Mouse (Mus musculus) forebrain, embryonic 16.5 days (tissue): ENCODE measurements at regions not wholly inside any gene's neighbourhood (a gene's known extent, or its start where the extent isn't known, plus 50 kb on each side); places are given as distances from the start of the nearest gene placed in this dataset.

Experiments used
- ATAC-seq: fragments of 200-750 bp; cut with Nextera tagmentation; 2 replicates; pipeline ENCODE4 v1.8.0; 2017; ENCODE audit warnings: mild to moderate bottlenecking, moderate library complexity
- H3K27ac ChIP-seq: fragments of 300-500 bp; sonication (generic); 2 replicates; pipeline ENCODE4 v1.5.1; 2014; ENCODE audit warnings: low read length, control low read depth
- H3K27me3 ChIP-seq: fragments of 300-500 bp; sonication (generic); replicated peaks from 2 replicates; pipeline ENCODE4 v1.6.1; 2014; ENCODE audit warnings: low read length; ENCODE audit not compliant: control insufficient read depth, insufficient read depth
- H3K36me3 ChIP-seq: fragments of 300-500 bp; sonication (generic); 2 replicates; pipeline ENCODE4 v1.6.1; 2014; ENCODE audit not compliant: control insufficient read depth, insufficient read depth
- H3K4me1 ChIP-seq: fragments of 300-500 bp; sonication (generic); replicated peaks from 2 replicates; pipeline ENCODE4 v1.6.1; 2014; ENCODE audit warnings: low read length; ENCODE audit not compliant: control insufficient read depth, insufficient read depth
- H3K4me2 ChIP-seq: fragments of 300-500 bp; sonication (generic); 2 replicates; pipeline ENCODE4 v1.6.1; 2014; ENCODE audit warnings: mild to moderate bottlenecking, low read length, control low read depth
- H3K4me3 ChIP-seq: fragments of 300-500 bp; sonication (generic); replicated peaks from 2 replicates; pipeline ENCODE4 v1.5.1; 2014; ENCODE audit warnings: mild to moderate bottlenecking, low read length, control low read depth
- H3K9ac ChIP-seq: fragments of 300-500 bp; sonication (generic); replicated peaks from 2 replicates; pipeline ENCODE4 v1.6.1; 2014; ENCODE audit warnings: low read depth, low read length, control low read depth
- H3K9me3 ChIP-seq: fragments of 300-500 bp; sonication (generic); 2 replicates; pipeline ENCODE4 v1.6.1; 2016; ENCODE audit warnings: low read length; ENCODE audit not compliant: control insufficient read depth
- WGBS: fragments of 180-500 bp; shearing (Covaris S2); extraction: QIAGEN DNeasy Blood & Tissue Kit; methylation state at CpG from one replicate; pipeline ENCODE4 v1.1.7; 2014; 5-methylcytosine and 5-hydroxymethylcytosine counted together

DNA sequence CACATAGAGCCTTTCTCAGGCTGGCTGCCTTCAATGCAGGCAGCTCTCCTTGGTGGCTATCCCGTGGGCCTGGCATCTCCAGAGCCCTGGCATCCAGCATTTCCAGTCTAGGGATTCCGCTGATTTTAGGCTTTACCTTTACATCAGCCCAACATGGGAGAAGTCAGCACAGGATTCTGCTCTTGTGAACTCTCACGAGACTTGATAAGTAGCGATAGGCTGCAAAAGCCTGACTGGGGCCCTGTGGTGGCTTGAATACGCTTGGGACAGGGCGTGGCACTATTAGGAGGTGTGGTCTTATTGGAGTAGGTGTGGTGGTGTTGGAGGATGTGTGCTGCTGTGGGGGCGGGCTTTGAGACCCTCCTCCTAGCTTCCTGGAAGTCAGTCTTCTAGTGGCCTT, 73.8 kb upstream of the Runx3 start:
- WGBS = 88% methylated on average over 7 of the region's 7 CpGs
- Histone ChIP-seq H3K4me2 (no peak overlapping the region), H3K9me3 (no peaks in the 10 kb centered on the region), H3K27ac (no peak overlapping the region), H3K9ac (no peak overlapping the region), H3K4me1 (no peaks in the 10 kb centered on the region), H3K27me3 (no peaks in the 10 kb centered on the region), H3K4me3 (no peak overlapping the region), H3K36me3 (no peaks in the 10 kb centered on the region)
- ATAC-seq = no peak

DNA sequence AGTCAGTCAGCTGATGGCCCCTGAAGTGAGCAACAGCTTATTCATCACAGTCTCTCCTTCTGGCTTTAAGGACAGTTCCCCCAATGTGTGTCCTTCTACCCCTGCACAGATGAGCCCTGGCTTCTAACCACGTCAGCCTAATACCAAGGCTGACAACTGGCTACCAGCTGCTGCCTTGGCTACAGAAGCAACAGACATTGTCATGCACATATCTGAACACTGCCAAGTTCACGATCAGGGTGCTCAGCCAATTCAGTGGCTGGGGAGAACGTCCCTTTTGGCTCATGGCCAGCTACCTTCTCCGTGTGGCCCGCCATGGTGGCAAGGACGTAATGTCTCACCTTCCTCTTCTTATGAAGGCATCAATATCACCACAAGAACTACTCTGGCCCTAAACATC, 73.2 kb upstream of the Runx3 start:
- WGBS = 57% methylated on average over 6 of the region's 6 CpGs
- H3K4me2 ChIP-seq = no peak overlapping the region
- H3K27ac ChIP-seq = no peak overlapping the region
- no peaks in the 10 kb centered on the region for H3K9me3 ChIP-seq
- H3K9ac ChIP-seq = no peak overlapping the region
- H3K4me3 ChIP-seq = no peak overlapping the region
- no peaks in the 10 kb centered on the region for H3K4me1 ChIP-seq
- ATAC-seq = no peak
- H3K27me3 ChIP-seq = no peaks in the 10 kb centered on the region
- H3K36me3 ChIP-seq = no peaks in the 10 kb centered on the region

DNA sequence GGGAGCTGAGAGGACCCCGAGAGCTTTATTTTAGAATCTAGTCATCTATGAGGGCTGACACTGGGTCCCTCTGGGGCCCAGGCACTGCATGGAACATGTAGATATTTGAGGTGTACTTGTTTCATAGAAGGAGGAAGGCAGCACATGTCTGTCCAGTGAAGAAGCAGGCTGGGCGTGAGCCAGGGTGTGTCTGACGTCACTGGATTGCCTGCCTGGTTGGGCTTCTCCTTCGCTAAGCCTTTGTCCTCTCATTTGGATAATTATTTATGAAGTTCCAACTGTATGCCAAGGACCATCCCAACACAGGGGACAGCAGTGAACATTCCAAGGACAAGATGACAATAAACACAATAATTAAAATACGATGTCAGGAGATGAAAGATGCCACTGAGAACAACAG, 72.7 kb upstream of the Runx3 start:
- Histone ChIP-seq H3K27ac (no peak overlapping the region), H3K9ac (no peak overlapping the region), H3K9me3 (no peaks in the 10 kb centered on the region), H3K36me3 (no peaks in the 10 kb centered on the region), H3K27me3 (no peaks in the 10 kb centered on the region), H3K4me2 (no peak overlapping the region), H3K4me3 (no peak overlapping the region), H3K4me1 (no peaks in the 10 kb centered on the region)
- 77% methylated on average over 5 of the region's 5 CpGs for WGBS
- ATAC-seq = no peak

DNA sequence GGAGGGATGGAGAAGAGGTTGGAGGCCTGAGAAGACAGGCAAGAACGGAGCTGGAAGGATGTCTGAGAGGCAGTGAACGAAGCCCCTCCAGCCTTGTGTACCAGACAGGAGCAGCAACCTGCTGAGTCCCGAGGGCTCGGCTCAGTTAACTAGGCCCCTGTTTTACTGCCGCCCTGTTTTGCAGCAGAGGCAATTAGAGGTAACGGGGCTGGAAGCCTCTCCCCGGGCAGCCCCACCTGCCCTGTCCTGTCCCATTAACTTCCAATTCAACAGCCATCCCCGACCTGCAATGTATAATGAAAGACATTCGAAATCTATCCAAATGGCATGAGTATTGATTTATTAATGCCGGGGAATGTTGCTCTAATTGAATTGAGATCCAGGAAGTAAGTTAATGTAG, 70.5 kb upstream of the Runx3 start:
- no peak for ATAC-seq
- Histone ChIP-seq H3K36me3 (no peaks in the 10 kb centered on the region), H3K9ac (no peak overlapping the region), H3K27ac (no peak overlapping the region), H3K4me3 (no peak overlapping the region), H3K9me3 (peaks cover 7% of the 10 kb centered on the region; the same call in 1 of the 2 replicates), H3K27me3 (no peaks in the 10 kb centered on the region), H3K4me2 (no peak overlapping the region), H3K4me1 (no peaks in the 10 kb centered on the region)
- WGBS = 53% methylated on average over 10 of the region's 10 CpGs

DNA sequence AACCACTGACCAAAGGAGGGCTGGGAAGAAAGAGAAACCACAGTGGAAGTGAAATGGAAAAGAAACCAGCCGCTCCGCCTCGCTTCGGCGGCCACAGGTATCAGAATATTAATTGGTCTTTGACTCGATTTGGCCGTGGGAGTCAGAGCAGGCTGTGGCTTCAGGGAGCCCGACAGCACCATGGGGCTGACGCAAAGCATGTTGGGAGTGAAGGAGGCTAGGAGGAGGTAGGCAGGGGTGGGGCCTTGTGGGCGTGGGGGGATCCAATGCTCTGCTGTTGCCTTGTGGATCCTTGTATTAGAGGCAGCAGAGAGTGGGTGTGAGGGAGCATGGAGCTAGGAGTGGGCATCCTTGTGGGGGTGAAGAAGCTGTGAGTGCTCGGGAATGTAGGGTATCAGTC, 69.0 kb upstream of the Runx3 start:
- 74% methylated on average over 11 of the region's 11 CpGs for WGBS
- Histone ChIP-seq H3K4me3 (no peak overlapping the region), H3K4me2 (no peak overlapping the region), H3K36me3 (no peaks in the 10 kb centered on the region), H3K9me3 (peaks cover 7% of the 10 kb centered on the region; the same call in 1 of the 2 replicates), H3K27me3 (no peaks in the 10 kb centered on the region), H3K4me1 (no peaks in the 10 kb centered on the region), H3K9ac (no peak overlapping the region), H3K27ac (no peak overlapping the region)
- ATAC-seq = no peak

DNA sequence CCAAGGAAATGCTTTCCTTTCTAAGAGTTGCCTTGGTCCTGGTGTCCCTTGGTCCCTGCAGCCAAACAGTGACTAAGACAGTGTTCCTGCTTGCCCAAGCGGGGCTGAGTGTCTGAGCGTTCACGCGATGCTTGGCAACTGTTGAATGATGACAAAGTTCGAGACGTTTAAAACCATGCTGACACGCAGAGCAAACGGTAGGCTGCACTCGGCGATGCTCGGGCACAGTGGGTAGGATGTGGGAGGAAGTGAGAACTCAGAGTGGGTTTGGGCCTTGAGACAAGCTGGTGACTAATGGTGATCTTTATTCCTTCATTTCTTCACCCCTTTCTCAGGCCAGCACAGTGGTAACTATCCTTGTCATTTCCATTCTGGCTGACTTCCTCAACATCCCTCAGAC, 66.9 kb upstream of the Runx3 start:
- H3K27me3 ChIP-seq = no peaks in the 10 kb centered on the region
- H3K4me1 ChIP-seq = no peaks in the 10 kb centered on the region
- H3K9me3 ChIP-seq = peaks cover 7% of the 10 kb centered on the region; the same call in 1 of the 2 replicates
- WGBS = 93% methylated on average over 11 of the region's 11 CpGs
- no peak overlapping the region for H3K27ac ChIP-seq
- H3K9ac ChIP-seq = no peak overlapping the region
- no peaks in the 10 kb centered on the region for H3K36me3 ChIP-seq
- H3K4me2 ChIP-seq = no peak overlapping the region
- H3K4me3 ChIP-seq = no peak overlapping the region
- ATAC-seq = no peak

DNA sequence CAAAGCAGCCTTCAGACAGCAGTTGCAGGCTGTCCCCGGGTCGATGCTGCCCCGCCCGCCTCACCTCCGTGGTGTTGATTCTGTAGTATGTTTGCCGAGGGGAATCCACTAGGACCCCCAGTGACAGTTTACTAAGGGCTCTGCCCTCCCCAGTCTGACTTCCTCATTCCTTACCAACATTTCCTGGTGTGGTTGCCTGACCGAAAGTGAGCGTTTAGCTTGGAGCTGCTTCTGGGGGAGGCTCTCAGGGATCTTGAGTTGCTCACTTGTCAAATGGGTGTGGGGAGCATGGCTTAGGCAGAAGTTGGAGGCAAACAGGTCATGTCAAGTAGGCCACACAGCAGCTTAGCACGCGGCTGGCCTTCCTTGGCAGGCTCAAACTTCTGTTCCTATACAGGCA, 66.1 kb upstream of the Runx3 start:
- WGBS = 81% methylated on average over 10 of the region's 10 CpGs
- ATAC-seq = no peak
- Histone ChIP-seq H3K36me3 (no peaks in the 10 kb centered on the region), H3K4me2 (no peak overlapping the region), H3K4me3 (no peak overlapping the region), H3K27ac (no peak overlapping the region), H3K9me3 (peaks cover 7% of the 10 kb centered on the region; the same call in 1 of the 2 replicates), H3K9ac (no peak overlapping the region), H3K4me1 (no peaks in the 10 kb centered on the region), H3K27me3 (no peaks in the 10 kb centered on the region)

DNA sequence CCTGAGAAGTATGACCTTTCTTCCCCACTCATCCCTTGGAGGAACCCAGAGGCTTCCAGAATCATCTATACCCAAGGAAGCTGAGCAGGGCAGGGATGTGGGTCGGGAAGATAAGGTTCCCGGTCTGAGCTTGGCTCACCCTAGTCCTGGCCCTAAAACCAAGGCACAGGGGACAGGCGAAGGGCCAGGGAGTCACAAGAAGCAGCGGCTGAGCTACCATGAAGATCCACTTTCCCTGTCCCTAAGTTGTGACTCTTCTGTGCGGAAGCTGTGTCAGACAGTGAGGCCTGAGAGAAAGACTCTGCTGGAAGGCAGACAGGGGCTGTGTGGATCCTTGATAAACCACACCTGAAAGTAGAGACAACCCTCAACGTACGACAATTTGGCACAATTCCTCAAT, 64.1 kb upstream of the Runx3 start:
- H3K27me3 ChIP-seq = no peaks in the 10 kb centered on the region
- no peak overlapping the region for H3K4me3 ChIP-seq
- H3K9ac ChIP-seq = no peak overlapping the region
- no peaks in the 10 kb centered on the region for H3K4me1 ChIP-seq
- WGBS = 95% methylated on average over 7 of the region's 7 CpGs
- H3K4me2 ChIP-seq = no peak overlapping the region
- no peaks in the 10 kb centered on the region for H3K36me3 ChIP-seq
- H3K27ac ChIP-seq = no peak overlapping the region
- H3K9me3 ChIP-seq = peaks cover 7% of the 10 kb centered on the region; the same call in 1 of the 2 replicates
- no peak for ATAC-seq

DNA sequence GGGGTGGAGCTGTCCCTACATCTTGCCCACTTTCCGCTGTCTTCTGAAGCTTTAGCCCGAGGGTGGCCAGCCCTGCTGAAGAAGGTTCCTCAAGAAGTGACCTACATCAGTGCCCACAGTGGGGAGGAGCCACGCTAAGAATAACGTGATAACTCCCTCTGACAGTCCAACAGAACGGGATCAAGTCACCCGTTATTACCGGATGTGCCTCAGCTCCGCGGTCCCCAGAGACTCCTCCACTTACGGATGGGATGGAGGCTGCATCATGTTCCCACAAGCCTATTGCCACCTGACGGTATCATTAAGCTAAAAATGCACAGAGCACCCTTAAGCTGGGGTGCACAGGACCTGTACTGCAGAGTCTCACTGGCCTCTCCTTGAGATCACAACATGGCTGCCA, 63.2 kb upstream of the Runx3 start:
- Histone ChIP-seq H3K9me3 (peaks cover 7% of the 10 kb centered on the region; the same call in 1 of the 2 replicates), H3K4me2 (no peak overlapping the region), H3K27me3 (no peaks in the 10 kb centered on the region), H3K4me1 (no peaks in the 10 kb centered on the region), H3K27ac (no peak overlapping the region), H3K9ac (no peak overlapping the region), H3K4me3 (no peak overlapping the region), H3K36me3 (no peaks in the 10 kb centered on the region)
- ATAC-seq = no peak
- WGBS = 88% methylated on average over 11 of the region's 11 CpGs

DNA sequence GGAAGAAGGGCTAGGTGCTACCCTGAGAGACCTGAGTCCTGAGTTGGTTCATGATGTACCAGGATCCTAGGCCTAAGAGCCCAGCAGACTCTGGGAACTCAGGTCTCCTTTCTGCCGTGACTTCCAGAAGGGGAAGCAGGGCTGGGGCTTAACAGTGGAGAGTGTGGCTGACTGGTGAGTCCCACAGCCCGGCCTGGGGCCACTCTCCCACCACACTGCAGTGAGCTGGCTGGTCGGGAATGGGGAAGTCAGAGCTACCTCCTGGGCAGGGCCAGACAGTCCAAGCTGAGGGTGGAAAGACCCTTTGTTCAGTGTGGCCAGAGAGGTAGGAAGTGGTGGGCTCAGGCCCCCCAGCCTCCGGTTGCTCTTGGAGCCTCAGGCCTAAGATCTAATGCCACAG, 61.6 kb upstream of the Runx3 start:
- Histone ChIP-seq H3K9me3 (no peaks in the 10 kb centered on the region), H3K9ac (no peak overlapping the region), H3K27ac (no peak overlapping the region), H3K27me3 (no peaks in the 10 kb centered on the region), H3K4me2 (no peak overlapping the region), H3K4me3 (no peak overlapping the region), H3K36me3 (no peaks in the 10 kb centered on the region), H3K4me1 (no peaks in the 10 kb centered on the region)
- WGBS = 68% methylated on average over 4 of the region's 4 CpGs
- ATAC-seq = no peak
